Mouse (Mus musculus) ZHBTc4 (cell line): ENCODE data around the gene En2.

Experiments used
- DNase-seq: peaks from one replicate; pipeline ENCODE4 v3.0.0-alpha.2; 2011; ENCODE audit warnings: low read depth, low spot score

En2 gene

GRCm38 (mm10) chr5:28165358-28166255, at the start of gene En2:
TSS of gene En2 (plus strand) at chr5:28165694.
- DNase-seq: peak; percentile 91

DNA sequence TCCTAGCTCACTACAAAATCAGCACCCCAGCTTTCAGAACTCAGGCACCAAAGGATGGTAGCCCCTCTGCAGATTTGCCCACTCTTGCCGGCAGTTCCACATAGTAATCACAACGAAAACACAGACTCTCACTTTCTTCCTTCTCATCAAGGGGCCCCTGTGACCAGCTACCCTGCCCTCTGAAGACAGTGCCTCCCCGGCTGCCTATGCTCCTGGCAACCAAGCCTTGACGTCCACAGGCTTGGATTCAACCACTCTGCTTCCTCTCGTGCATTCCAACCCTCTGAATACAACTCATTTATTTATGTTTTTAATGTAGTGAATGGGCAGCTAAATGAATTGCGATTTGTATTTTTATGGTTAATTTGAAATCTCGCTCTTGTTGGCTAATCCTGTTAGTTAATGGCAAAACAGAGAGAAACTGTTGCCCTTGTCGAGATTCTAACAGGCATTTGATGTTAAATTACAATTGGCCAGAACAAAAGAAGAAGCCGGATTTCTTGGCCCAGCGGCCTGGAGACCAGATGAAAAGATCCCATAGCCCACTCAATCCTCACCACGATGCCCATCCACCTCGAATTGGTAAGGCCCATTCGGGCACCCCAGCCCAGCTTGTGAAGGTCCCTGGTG, 48.1 kb upstream of the En2 start:
- no peak for DNase-seq

- peak; percentile 73 for DNase-seq
These were observed 47.5 kb upstream of the En2 start for GRCm38 (mm10) chr5:28117882-28118530.

DNA sequence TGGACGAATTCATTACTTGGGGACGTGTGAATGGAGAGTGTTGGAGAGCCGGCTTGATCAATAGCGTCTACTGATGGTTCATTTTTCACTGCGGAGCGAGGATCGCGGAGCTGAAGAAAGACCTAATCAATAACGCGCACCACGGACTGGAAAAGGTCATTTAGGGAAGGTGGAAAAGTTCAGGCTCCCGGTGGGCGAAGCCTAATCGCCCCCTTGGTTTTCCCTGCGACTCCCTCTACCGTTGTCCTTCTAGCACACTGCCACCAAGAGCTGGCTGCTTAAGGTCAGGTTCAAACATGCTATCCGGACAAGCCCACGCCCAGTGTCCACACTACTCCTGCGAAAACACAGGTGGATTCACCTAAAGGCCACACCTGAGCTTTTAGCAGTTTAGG, 47.0 kb upstream of the En2 start:
- no peak for DNase-seq

- no peak for DNase-seq
These were observed 45.9 kb upstream of the En2 start for GRCm38 (mm10) chr5:28119576-28119975.

- peak; percentile 90 for DNase-seq
These were observed 42.7 kb upstream of the En2 start for GRCm38 (mm10) chr5:28122491-28123454.

DNA sequence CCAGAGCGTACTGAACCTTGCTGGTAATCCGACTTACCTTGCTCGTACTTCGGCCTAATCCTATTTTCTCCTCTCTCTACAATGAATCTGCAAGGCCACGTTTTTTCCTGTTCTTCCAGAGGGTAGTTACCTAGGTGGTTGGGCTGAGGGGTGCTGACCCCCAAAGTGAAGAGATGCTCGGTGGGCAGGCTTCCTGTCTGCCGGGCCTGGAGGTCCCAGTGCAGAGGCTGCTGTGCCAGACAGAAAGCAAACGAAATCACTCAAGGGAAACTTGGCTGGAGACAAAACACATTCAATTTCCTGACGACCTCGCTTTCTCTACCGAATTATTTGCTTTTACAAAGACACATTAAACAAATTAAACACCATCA, 42.1 kb upstream of the En2 start:
- no peak for DNase-seq

- DNase-seq: peak; percentile 21
These were observed 40.9 kb upstream of the En2 start for GRCm38 (mm10) chr5:28124321-28125230.

GRCm38 (mm10) chr5:28128851-28129250, 36.6 kb upstream of the En2 start:
- no peak for DNase-seq

DNA sequence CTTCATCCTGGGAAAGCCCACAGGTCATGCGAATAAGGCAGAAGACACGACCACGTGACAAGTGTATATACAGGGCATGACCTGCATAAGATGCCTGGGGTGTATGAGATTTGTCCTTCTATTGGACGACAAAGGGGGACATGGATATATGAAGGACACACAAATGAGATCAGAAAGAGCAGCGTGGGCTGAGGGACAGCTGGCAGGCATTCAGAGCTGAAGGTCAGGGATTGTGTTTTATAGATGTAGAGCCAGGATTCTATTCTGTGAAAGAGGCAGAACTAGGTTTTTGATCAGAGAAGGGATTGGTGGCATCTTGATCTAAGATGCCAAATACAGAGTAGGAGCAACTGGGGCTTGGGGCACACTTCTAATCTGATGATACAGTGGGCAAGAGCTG, 33.3 kb upstream of the En2 start:
- no peak for DNase-seq

GRCm38 (mm10) chr5:28136438-28136837, 29.1 kb upstream of the En2 start:
- DNase-seq: no peak

- DNase-seq: no peak
These were observed 20.9 kb upstream of the En2 start for GRCm38 (mm10) chr5:28144555-28144954.

DNA sequence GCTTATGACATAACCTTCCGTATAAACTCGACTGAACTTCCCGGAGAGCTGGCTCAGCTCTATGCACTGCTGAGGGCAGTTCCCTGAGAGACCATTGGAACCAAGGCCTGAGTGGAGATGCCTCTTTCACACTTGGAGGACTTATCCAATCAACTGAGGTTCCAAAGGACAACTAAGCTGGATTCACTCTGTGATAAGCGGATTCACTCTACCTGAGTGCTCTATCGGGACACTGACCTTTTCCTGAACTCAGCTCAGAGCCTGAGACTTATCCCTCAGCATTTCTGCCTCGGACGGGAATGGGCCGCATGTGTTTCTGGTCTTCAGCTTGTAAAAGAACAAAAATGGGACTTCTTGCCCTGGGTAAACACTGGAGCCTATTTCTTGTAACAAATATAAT, 19.5 kb upstream of the En2 start:
- no peak for DNase-seq

DNA sequence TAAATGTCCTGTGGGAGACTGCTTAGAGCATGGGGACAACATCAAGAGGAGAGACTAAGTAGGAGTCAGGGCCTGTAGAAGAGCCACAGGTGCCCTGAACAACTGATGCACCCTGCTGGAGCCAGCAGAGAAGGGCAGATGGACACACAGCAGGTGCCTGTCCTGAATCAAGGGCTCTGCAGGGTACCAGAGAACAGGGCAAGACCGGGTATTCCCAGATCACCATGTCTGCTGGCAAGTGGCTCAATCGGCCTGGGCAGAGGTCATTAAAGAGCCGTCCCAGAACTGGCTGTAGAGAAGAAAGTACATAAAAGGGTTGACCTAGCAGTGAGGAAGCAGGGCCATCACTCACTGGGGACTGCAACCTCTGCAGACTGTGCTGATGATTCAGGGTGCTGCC, 17.0 kb upstream of the En2 start:
- DNase-seq: no peak

DNA sequence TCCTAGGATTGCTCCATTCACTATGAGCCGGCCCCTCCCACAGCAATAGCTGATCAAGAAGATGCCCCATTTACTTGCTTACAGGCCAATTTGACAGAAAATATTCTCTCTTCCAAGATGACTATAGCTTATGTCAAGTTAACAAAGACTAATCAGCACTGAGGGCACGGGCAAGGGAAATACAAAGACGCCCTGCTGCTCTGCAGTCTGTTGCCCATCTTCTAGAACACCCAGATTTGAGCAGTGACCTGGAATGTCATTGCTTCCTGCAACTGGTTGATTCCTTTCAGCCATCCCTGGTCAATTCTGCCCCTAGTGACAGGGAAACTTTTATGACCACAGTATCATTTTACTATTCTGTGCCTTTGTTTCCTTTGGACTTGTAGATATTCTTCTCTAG, 16.1 kb upstream of the En2 start:
- no peak for DNase-seq

DNA sequence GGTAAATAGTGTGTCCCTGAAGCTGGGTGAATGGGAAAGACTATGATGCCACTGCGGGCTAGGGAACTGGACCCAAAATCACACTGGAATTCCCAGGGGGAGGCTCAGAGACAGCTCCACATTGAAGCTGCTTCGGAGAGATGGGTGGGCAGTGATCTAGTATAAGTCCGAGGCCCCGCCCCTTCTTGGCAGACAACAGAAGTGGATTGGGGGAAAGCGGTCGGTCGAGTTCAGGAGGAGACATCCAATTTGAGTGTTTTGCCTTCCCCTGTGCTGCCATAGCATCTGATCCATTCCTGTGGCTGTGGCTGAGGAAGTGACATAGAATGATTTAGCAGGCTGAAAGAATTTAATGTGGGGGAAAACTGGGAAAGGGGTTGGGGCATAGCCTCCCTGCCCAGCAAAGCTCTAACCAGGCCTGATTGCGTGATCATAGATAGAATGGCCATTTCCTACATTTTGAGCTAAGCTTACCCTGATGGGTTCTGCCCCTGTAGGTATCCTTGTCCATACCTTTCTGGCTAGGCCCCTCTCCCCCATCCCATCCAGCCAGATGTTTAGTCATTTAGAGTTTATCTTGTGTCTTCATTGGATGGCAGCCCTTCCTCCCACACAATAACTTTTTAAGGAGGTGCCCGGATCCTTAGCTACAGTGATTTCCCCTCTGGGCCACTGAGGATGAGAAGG, 8.3 kb upstream of the En2 start:
- peak; percentile 22 for DNase-seq

- DNase-seq: no peak
These were observed 7.7 kb upstream of the En2 start for GRCm38 (mm10) chr5:28157781-28158180.

DNA sequence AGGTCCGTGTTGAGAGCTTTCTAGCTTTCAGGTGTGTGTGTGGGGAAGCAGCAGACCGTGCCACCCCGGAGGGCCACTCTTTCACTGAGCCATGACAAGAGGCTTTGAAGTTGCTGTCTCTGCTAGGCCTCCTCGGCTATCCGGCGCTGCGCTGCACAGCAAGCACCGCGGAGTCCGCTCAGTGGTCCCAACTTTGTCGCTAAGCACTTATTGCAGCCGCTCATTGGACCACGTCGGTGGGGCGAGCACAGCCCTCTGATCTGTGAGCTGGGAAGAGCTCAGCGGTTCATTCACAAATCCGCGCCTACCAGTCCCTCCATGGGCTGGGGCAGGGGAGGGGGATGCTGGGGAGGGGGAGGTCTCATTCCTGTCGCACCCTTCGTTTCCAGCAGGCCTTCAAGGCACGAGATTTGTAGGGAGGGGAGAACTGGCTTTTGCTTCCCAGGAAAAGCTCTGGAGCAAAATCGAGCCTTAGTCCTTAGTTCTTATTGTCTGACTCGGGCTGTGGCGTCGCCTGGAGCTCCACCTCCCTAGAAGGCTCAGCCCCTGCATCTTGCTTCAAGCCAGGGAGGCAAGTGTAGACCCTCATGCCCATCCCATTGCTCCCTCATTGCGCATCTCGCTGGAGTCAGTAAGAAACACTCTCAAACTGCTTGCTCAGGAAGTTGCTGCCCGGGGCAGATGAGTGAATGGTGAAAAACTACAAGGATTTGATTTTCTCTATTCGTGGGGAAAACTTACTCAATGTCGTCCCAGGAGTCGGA, 7.0 kb upstream of the En2 start:
- DNase-seq: peak; percentile 65

GRCm38 (mm10) chr5:28159072-28159458, 6.4 kb upstream of the En2 start:
- DNase-seq: peak; percentile 46
